Mouse (Mus musculus): Measurements from ENCODE around the gene E2f3.

DNA sequence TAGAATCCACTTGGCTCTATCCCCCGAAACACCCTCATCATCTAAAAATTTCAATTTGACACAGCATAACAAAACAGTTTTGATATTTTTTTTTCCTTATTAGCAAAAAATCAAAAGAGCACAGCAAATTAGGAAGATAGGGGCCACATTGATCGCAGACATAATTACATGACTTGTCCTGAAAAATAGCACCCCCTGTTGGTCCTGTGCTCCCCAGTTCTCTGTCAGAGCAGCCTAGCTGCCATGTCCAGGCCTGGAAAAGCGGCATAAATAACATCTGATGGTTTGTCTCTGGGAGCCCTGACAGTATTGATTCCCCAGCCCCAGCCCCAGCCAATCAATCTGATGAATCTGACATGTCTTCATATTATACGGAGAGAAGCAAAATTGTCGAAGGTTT, 11.8 kb downstream of the E2f3 start:
- TF ChIP-seq EP300 (IDR thresholded peaks at IDR 0.05; ENCODE audit: insufficient read depth, low read depth, low read length) (no peak), POLR2A (IDR thresholded peaks at IDR 0.05; ENCODE audit: insufficient read depth, low read depth, low read length) (no peak)
